Mouse (Mus musculus) layer of hippocampus, postnatal 36 days (tissue): ENCODE data around the gene Bag6. TPM values are rescaled to one million over a fixed set of nuclear protein-coding genes. Genes with fewer than 3 reads are reported as not detected.

Experiments used
- DNase-seq, 2 experiments: peaks; one replicate each; pipeline ENCODE4 v3.0.0; 2022
- total RNA-seq, 2 experiments: library from RNA; stranded (reverse); gene quantifications; 2 replicates each; pipeline ENCODE4 v1.2.3; 2021

The Bag6 gene
- total RNA-seq, 2 experiments from 2014 or later, result 304 to 319 TPM

- DNase-seq, result no peak
These were observed 13.1 kb downstream of the Bag6 start for GRCm38 (mm10) chr17:35147922-35148639.

GRCm38 (mm10) chr17:35152121-35152520 lies 17.1 kb downstream of the Bag6 start:
- DNase-seq, result no peak

DNA sequence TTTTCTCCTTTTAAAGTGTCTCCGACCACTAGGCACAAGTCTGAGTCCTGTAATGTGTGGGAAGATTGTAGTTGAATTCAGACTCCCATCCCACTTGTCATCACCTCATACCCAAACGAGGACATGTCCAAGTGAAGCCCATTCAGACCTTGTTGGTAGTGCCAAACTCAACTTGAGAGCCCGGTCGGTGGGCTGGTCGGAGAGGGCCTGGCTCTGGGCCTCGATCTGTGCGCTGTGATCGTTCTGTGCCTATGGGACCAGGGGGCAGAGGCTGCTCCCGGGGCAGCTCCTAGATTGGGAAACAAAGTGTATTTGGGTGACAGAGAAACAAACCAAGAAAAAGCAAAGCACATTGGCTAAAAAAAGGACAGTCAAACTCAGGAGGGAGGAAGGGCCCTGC lies 18.1 kb downstream of the Bag6 start:
- DNase-seq, result no peak

DNA sequence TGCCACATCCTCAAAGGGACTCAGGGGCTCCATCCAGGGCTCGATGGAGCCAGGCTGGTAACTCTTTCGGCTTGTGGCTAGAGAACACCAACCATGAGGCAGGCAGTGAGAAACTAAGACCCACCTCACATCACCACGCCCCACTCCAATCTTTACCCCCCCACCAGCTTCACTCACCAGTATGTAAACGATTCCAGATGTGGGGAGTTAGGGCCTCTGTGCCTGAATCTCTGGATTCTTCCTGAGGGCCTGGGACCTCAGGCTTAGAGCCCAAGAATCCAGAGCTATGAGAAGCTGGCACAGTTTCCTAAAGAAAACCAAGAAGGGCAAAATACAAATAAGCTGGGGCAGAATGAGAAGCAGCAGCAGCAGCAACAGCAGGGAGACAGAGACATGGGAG lies 19.0 kb downstream of the Bag6 start:
- no peak for DNase-seq

- no peak for DNase-seq
These were observed 19.6 kb downstream of the Bag6 start for GRCm38 (mm10) chr17:35154616-35155015.

GRCm38 (mm10) chr17:35155451-35155850 lies 20.5 kb downstream of the Bag6 start:
- no peak for DNase-seq

DNA sequence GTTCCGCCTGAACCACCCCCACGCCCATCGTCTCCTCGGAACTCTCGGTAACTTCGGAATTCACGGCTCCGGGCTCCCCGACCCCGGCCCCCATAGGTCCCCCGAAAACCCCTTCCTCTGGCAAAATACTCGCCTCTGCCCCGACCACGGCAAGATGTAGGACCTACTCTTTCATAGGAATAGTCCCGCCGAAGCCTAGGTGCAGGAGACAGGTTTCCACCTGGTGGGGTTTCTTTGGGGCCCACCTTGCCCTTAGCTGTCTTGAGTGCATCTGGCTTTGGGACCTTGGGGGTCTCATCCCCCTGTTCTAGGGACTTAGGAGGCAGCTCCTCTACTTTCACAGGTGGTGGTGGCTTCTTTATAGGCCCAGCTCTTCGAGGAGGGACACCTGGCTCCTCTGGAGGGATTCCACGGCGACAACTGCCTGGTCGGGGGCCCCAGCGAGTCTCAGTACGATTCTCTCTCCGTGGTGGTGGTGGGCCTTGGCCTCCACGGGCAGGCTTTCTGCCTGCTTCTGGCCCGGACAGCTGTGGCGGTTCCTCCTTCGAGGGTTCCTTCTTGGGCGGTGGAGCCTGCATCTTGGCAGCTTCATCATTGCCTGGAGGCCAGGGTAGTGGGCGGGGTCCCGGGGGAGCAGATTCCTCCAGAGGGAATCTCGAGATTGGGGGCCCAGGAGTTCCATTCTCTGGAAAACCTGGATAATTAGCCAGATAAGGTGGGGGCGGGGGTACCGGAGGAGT lies 21.7 kb downstream of the Bag6 start:
- DNase-seq, result no peak

DNA sequence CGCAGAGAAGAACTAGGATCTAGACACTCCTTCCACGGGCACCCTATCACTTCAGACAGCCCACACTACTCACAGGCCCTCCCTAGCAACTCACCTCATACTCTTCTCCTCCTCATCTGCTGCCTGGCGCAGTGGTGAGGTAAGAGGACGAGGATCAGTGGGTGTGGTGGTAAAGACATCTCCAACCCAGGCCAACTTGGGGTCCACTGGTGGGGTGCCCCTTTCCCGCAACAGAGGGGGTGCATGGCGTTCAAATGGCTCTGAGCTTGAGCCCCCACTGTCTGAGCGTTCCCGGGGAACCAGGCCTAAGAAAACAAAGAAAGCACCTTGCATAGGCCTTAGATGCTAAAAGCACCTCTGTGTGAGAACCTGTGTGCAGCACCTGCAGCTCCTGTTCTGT lies 22.3 kb downstream of the Bag6 start:
- no peak for DNase-seq

DNA sequence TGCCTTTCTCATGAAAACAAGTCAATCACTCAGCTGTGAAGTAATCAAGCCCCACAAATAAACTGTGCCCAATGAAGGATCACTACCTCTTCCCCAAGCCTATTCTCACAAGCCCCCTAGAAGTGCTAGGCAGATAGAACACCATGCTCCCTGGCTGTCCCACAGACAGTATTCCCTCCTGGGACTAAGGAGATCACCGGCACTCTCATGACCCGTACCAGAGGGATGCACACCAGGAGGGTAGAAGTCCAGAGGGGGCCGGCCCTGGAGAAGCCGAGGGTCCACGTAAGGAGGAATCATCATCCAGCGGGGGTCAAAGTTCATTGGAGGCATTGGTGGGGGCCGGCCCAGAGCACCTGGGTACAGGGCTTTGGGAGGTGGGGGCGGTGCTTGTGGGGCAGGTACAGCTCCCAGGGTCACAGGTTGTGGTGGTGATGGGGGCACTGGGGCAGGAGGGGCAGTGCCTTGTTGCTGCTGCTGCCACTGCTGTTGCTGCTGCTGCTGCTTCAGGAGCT lies 22.7 kb downstream of the Bag6 start:
- DNase-seq, result no peak

DNA sequence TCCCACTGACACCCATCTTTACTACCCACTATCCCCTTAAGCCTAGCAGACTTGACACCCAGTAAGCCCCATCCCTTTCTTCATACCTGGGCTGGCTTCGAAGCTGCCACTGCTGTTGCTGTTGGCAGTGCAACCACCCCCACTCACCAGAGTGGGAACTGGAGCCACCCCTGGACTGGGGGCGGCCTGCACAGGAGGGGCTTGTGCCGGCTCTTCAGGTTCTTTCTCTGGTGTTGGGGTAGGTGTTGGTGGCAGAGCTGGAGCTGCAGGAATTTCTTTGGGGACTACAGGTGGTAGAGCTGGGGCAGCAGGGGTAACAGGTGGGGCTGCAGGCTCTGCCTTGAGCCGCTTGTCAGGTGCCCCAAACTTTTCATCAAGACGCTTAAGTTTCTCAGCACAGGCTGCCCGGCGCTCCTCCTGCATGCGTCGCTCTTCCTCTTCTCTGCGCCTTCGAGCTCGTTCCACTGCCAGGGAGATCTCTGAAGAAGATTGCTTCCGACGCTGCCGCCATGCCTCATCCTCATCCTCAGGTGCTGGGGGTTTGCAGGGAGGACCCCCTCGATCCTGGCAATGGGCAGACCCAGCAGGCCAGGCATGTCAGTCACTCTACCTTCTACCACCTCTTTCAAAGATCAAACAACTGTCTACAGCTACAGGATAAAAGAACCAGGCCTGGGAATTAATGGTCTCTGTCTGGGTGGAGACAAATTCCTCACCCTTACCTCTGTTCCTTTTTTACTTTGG lies 24.0 kb downstream of the Bag6 start:
- no peak for DNase-seq

- no peak for DNase-seq
These were observed 24.7 kb downstream of the Bag6 start for GRCm38 (mm10) chr17:35159638-35160037.

GRCm38 (mm10) chr17:35161421-35161820 lies 26.4 kb downstream of the Bag6 start:
- no peak for DNase-seq

DNA sequence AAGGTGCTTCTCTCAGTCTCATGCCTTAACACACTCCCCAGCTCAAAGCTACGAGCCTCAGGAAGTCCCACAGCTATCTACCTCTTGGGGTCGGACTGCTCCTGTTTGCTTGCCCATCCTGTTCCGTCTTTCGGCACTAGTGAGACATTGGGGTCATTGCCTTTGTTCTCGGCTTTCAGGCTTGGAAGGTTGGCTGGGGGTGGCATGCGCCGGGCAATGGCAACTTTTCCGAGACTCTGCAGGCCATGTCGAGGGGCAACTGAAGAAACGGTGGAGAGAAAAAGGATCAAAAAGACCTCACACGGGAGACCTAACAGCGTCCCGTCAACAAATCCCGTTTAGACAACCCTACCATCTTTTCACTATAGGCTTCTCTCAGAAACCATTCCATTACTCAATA lies 27.1 kb downstream of the Bag6 start:
- DNase-seq, result no peak

GRCm38 (mm10) chr17:35162730-35163129 lies 27.8 kb downstream of the Bag6 start:
- peak in 1 of 2 experiments; percentile 24 for DNase-seq

GRCm38 (mm10) chr17:35163326-35164081 lies 28.5 kb downstream of the Bag6 start:
- no peak for DNase-seq

- DNase-seq, result no peak
These were observed 29.2 kb downstream of the Bag6 start for GRCm38 (mm10) chr17:35164218-35164567.

GRCm38 (mm10) chr17:35164568-35165450 lies 29.8 kb downstream of the Bag6 start, which contains the start of gene Prrc2a:
TSS of gene Prrc2a (minus strand) at chr17:35164897.
- peak; percentile 99 for DNase-seq

DNA sequence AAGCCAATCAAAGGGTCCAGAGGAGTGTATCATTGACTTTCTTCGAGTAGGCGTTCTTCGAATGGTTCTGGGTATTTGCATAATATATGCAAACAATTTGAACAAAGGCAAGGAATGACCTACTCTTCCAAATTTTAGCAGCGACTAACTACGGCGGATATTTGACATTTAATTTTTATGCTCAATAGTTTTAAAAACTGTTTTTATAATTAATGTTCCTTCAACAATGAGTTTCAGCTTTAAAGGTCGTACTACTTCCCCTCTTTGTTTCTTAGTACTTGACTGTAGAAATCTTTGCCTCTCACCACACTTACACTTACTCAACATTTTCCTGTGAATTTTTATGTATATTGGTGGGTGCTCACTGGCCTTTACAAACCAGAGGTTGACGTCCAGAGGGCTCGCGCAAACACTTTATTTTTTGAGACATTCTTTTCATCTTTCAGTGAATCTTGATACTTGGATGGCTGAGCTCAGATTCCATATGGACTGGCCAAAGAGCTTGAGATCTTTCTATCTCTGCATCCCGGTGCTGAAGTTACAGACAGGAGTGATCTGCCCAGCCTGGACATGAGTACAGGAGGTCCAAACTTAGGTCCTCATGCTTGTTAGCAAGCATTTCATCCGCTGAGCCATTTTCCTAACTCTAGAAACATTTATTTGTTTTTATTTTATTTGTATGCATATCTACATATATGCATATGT lies 30.6 kb downstream of the Bag6 start:
- DNase-seq, result no peak

- DNase-seq, result no peak
These were observed 31.5 kb downstream of the Bag6 start for GRCm38 (mm10) chr17:35166352-35167035.

GRCm38 (mm10) chr17:35167794-35168193 lies 32.8 kb downstream of the Bag6 start:
- no peak for DNase-seq
